Mouse (Mus musculus) ovary, adult 18-20 months (tissue): ENCODE measurements around the gene Akr1d1.

Experiments
- DNase-seq: peaks from one replicate; pipeline ENCODE4 v3.0.0; 2022; ENCODE audit warnings: low spot score, mixed read lengths

The Akr1d1 gene

GRCm38 (mm10) chr6:37617431-37618011 lies 87.5 kb downstream of the Akr1d1 start:
- no peak for DNase-seq
